Mouse (Mus musculus): ENCODE data around the gene Ide.

DNA sequence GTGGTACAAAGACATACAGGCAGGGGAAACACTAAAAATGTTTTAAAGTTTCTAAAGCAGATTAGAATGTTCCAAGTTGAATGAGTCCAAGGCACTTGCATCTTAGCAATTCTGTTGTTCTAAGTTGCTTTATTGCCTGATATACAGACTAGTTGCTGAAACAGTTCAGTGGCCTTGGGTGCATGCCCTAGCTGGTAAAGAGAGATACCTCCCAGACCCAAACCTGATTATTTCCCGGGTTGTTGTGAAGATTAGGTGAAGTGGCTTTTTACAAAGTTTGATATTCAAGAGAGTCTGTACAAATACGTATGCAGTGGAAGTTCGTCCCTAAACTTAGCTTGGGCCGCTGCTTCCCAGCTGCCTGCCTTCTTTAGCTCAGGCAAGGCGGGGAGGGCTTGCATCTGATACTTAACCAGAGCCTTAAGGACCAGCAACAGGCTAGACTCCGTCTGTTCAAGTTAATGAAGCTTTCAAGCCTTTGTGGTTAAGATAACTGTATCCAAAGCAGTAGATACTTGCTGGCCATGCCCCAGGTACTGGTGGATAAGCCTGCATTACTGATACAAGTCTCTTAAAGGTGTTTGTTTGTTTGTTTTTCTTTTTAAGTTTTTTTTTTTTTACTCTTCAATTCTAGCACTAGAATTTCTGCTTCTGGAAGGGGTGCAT lies 112.3 kb downstream of the Ide start:
- TF ChIP-seq CTCF (conservative IDR thresholded peaks at IDR 0.05 in 1 of 2, IDR thresholded peaks at IDR 0.05 in 1 of 2; ENCODE audit: low read depth in 2 of 2, low read length in 2 of 2) (no peak), RAD21 (IDR thresholded peaks at IDR 0.05; ENCODE audit: low read depth, low read length) (no peak), UBTF (IDR thresholded peaks at IDR 0.05; ENCODE audit: low read depth, low read length) (no peak), POLR2A (IDR thresholded peaks at IDR 0.05; ENCODE audit: low read depth, low read length) (no peak), NRF1 (IDR thresholded peaks at IDR 0.05; ENCODE audit: low read depth, low read length) (no peak), BHLHE40 (IDR thresholded peaks at IDR 0.05; ENCODE audit: low read depth, low read length) (no peak), ELF1 (IDR thresholded peaks at IDR 0.05; ENCODE audit: low read depth, low read length) (no peak), MEF2A (IDR thresholded peaks at IDR 0.05; ENCODE audit: borderline replicate concordance, low read depth, low read length) (no peak), JUN (IDR thresholded peaks at IDR 0.05; ENCODE audit: insufficient read depth, low read depth, low read length) (no peak), E2F4 (IDR thresholded peaks at IDR 0.05; ENCODE audit: insufficient replicate concordance, low read depth, low read length) (no peak), EP300 (IDR thresholded peaks at IDR 0.05; ENCODE audit: low read length) (no peak), KAT2A (IDR thresholded peaks at IDR 0.05; ENCODE audit: insufficient replicate concordance, low read length) (no peak), ZKSCAN1 (IDR thresholded peaks at IDR 0.05; ENCODE audit: borderline replicate concordance, low read depth, low read length) (no peak), ZC3H11A (IDR thresholded peaks at IDR 0.05; ENCODE audit: low read depth, low read length) (no peak)

All from CH12.LX (cell line).